Mouse (Mus musculus) WW6 (cell line): ENCODE results near the gene St3gal4.
"Not testable (repeated sequence)": the region's sequence is repeated elsewhere in the genome, so short reads cannot be mapped to it uniquely, and the experiment has no call there.

Experiments used
- DNase-seq: peaks from one replicate; pipeline ENCODE4 v3.0.0-alpha.2; 2013; ENCODE audit warnings: low read depth, low spot score

The St3gal4 gene

DNA sequence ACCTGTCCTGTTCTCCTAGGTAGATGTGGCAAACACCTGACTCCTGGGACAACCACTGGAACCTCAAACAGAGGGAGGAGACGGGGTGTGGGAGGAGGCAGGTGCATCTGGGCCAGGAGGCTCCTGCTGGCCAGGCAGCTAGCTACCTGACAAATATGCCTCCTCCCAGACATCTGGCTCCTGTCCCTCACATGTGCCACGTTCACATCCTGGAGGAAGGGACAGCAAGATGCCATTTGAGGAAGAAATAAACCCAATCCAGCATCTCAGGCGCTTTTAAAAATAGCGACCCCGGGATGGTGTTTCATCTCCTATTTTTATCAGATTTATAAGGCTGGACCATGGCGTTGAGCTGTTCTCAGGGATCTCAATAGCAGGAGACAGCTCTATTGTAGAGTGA, at the start of gene St3gal4:
Gene St3gal4 (minus strand): TSS at position 101 of the 400 bp plus-strand sequence.
- no peak for DNase-seq

- no peak for DNase-seq
Observed at GRCm38 (mm10) chr9:35166798-35167635, 47.9 kb upstream of the St3gal4 start.

GRCm38 (mm10) chr9:35166144-35166797, 47.2 kb upstream of the St3gal4 start:
- DNase-seq = no peak

GRCm38 (mm10) chr9:35164142-35164874, 45.2 kb upstream of the St3gal4 start:
- DNase-seq = no peak

DNA sequence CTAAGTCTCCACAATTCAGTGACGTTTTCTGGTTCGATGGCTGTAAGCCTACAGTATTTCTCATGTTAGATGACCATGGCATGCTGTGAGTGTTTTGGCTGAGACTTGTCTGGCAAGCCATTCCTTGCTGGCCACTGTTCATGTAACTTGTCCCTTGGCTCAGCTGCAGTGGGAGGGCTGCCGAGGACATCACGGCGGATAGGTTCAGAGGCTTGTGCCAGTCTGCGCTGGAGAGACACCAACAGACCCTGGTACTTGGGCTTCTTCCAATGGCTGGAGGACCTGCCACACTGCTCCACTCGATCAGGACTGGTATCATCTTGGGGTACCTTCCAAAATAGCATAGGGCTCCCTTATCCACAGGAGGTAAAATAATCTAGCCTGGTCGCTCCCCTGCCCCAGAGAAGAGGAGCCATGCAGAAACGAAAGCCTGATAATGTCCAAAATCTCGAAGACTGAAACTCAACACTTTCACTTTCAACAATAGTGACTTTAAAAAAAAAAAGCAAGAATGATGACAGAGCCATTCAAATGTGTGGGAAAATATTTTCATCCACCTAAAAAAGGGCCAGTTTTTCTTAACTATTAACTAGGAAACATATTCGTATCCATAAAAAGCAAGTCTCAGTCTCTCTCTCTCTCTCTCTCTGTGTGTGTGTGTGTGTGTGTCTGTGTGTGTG, 44.1 kb upstream of the St3gal4 start:
- DNase-seq = no peak

DNA sequence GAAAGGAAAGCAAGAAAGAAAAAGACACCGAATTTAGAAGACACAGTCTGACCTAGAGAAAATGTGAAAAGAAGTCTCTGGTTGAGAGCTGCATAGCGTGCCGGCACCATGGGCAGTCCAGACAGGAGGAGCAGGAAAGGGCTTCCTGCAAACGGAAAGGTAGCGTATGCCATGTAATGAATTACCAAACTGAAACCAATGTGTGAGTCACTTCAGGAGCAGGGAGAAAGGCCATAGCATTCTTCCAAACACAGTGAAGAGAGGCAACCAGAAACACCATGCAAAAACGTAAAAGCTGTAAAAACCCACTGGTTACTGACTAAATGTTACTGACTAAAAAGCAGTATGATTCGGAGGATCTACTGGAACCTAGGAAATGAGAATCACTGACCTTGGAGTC, 42.7 kb upstream of the St3gal4 start:
- DNase-seq = no peak

DNA sequence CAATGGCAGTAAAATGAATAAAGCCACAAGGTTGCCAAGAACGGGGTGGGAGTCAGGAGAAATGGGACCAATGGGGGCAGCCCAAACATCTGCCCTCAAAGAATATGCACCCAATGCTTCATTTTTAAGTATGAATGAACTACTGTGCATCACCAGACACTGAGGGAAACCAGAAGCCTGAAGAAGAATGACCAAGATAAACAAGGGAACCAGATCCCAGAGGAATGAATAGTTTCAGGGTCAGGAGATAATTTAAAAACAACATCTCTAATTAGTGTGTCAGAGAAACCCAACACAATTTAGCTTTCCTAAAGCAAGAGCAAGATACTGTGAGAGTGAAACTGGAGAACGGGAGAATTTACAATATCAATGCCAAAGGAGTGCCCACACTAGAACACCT, 41.6 kb upstream of the St3gal4 start:
- DNase-seq = no peak

DNA sequence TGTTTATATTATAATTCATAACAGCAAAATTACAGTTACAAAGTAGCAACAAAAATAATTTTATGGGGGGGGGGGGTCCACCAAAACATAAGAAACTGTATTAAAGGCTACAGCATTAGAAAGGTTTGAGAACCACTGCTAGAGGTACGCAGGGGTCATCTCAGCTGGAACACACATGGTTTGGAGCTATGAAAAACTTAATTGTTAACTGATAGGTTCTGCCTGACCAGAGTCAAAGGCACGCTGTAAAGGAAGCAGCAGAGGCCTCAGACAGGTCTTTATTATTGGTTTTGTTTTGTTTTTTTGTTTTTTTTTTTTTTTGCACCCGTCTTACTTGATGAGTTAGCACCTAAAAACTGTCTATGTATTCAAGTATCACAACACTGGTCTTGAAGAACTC, 39.4 kb upstream of the St3gal4 start:
- DNase-seq = no peak

DNA sequence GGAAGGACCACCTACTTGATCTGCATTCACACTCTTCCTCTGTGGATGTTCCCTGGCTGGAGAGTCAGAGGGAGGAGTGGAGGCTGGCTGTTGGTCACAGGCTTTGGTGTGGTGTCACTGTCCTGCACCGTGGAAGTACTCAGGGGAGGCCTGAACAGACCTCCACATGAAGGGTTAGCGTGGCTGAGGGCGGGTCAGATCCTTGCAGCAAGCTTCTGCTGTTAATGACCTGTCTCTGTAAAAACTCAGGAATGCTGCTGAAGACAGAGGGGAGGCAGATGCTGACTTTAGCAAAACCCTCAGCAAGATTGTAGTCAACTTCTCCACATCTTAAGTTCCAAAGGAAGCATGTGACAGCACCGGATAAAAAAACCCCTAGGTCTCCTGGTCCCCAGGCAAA, 37.8 kb upstream of the St3gal4 start:
- DNase-seq = no peak

DNA sequence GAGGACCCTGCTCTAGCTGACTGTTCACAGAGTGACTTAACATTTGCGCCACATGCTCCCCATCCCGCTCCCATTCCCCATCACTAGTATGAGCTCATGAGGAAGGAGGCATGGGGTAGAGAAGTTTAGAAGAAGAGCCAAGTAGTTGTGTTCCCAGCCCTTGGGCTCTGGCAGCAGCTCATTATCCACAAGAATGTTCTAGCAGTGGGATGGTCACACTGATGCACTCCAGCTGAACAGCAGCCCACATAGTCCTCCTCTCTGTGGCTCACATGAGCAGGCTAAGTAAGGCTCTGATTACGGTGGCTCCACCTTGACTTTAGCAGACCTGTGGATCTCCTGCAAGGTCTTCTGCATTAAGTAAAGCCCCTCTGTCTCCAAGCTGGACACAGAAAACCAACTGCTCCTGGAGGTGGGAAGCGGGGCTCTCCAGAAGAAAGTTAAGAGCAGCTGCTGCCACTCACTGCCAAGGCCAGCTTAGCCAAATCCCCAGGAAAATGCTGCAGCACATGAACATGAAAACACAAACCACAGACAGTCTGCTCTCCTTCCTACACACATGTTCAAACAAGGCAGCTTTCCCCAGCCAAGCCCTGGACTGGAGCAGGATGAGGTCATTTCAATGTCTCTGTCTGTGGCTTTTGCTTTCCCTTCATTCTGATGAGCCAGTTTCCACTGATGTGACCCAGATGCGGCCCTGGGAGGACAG, 37.1 kb upstream of the St3gal4 start:
- no peak for DNase-seq

DNA sequence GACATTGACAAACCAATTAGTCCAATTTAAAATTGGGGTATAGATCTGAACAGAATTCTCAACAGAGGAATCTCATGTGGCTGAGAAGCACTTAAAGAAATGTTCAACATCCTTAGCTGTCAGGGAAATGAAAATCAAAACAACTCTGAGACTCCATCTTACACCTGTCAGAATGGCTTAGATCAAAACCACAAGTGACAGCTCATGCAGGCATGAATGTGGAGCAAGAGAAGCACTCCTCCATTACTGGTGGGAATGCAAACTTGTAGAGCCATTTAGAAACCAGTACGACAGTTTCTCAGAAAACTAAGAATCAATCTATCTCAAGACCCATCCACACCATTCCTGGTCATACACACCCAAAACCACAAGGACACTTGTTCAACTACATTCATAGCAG, 33.9 kb upstream of the St3gal4 start:
- no peak for DNase-seq

DNA sequence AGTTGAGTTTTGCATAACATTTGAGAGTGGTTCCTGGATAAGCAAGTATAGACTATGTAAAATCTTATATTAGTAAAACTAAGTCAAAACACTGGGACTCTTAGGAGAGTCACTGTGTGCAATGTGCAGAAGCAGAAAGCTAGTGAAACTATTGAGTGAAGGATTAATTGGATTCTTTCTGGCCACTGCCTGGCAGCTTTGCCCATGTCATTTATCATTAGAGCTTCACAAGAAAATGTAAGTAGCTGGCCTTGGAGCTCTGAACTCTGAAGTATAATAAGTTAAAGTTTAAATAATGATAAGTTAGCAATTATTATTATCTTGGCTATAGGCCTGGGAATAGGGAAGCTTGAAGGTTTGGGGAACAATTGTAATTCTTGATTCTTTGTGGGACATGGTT, 29.8 kb upstream of the St3gal4 start:
- not testable (repeated sequence) for DNase-seq

DNA sequence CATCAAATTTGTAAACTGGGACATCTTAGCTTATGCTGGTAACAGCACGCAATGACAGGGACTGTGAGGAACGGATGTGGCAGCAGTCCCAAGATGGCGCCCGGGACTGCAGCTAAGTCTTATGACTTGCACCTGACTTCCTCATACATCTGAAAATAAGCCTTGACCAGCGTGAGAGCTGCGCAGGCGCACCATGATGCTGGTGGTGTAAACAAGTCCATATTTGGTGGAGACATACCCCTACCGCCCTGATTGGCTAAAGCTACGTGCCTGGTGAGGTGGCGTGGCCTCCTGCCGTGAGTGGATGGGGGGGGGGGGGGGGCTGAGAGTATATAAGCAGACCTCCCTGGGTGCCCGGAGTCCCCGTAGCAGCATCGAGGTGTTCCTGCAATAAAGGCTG, 28.2 kb upstream of the St3gal4 start:
- DNase-seq = peak; percentile 60

GRCm38 (mm10) chr9:35145829-35146228, 26.8 kb upstream of the St3gal4 start:
- no peak for DNase-seq

DNA sequence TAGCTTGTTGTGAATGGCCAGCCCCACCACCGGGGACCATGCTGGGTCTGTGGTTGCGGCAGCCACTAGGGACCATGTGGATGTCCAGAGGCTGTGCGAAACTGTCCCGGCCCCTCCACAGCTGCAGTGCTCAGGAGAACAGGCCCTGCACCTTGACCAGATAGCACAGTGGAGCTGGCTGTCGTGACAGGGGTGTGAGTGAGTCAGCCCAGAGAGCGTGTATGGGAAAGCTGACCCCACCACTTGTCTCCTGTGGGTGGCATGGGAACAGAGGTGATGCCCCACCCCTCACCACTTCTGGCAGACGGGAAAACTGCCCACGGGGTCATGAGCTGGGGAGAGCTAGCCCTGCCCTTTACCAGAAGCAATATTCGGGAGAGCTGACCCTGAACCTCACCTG, 26.1 kb upstream of the St3gal4 start:
- DNase-seq = no peak

- DNase-seq = no peak
Observed at GRCm38 (mm10) chr9:35142221-35142620, 23.2 kb upstream of the St3gal4 start.

- DNase-seq = no peak
Observed at GRCm38 (mm10) chr9:35139231-35139744, 20.2 kb upstream of the St3gal4 start.

- no peak for DNase-seq
Observed at GRCm38 (mm10) chr9:35138029-35138428, 19.0 kb upstream of the St3gal4 start.

DNA sequence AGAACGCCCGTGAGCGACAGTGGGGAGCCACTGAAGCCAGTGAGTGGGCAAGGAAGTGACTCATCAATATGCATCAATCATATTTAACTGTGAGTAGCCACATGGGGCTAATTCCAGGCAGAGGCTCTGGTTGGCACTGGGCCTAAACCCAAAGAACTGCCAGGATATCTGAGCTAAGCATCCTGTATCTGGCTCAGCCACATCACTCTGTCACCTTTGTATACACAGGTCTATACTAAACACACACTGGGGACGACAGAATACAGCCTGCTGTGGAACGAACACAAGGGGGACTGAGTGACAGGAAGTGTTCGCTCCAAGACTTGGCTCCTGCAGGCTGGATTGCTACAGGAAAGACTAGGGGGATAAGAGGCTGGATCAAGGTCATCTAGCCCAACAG, 16.5 kb upstream of the St3gal4 start:
- no peak for DNase-seq

- DNase-seq = no peak
Observed at GRCm38 (mm10) chr9:35131637-35132397, 12.7 kb upstream of the St3gal4 start.
